Mouse (Mus musculus): ENCODE measurements around the gene Gm7356. TPM values are rescaled to one million over a fixed set of nuclear protein-coding genes. Genes with fewer than 3 reads are reported as not detected.
"Not testable (repeated sequence)": the region's sequence is repeated elsewhere in the genome, so short reads cannot be mapped to it uniquely, and the experiment has no call there.

Gm7356 gene
- polyA plus RNA-seq (2016; fragmentation: Nextera tagmentation; extraction: Ambion mirVana): not detected in 2 replicates

DNA sequence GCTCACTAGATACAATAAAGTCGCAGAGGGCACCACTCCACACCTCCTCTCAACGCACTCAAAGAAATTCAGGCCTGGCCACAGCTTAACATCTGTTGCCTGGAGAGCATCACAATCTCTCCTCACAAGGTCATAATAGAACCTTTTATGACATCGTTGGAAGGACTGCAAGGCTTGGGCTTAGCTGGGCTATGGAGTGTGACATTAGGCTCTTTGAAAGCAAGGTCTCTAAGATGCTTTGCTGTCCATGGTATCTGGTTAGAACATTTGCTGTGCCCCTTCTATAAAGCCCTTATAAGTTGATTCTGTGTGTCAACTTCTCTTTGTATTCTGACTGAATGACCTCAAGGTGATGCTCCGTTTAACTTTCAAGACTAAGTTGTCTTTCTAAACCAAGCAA, at the start of gene Gm7356:
TSS of gene Gm7356 (minus strand) at position 101 of the 400 bp plus-strand sequence.
- not testable (repeated sequence) for DNase-seq (ENCODE audit: low spot score); H3K4me1 ChIP-seq; H3K36me3 ChIP-seq; H3K9me3 ChIP-seq (replicated peaks); H3K4me3 ChIP-seq; H3K27me3 ChIP-seq (ENCODE audit: low read depth, poor library complexity, severe bottlenecking); H3K27ac ChIP-seq (replicated peaks)
- 85% methylated on average over 4 of the region's 4 CpGs for WGBS

- WGBS: 71% methylated on average over 1 of the region's 2 CpGs
- not testable (repeated sequence) for DNase-seq (ENCODE audit: low spot score); H3K27ac ChIP-seq (replicated peaks)
These were observed 38.4 kb upstream of the Gm7356 start for GRCm38 (mm10) chr17:14041880-14042279.

DNA sequence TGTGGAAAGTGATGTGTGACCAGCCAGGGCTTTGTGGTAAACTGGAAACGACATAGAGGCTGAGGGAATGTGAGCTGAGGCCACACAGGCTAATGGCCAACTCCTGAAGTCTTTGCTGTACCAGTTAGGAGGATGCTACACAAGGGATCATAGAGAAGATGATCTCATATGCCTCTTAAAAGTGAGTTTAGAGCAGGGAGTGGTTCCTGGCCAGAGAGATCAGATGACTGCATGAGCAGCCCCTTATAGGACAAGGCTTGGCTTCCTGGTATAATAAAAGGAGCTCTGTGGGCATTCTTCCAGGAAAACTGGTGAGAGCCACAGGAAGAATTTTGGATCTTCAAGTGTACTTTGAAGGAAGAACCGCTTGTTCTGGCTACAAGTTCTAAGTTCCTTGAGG, 33.5 kb upstream of the Gm7356 start:
- H3K4me3 ChIP-seq; DNase-seq (ENCODE audit: low spot score); H3K36me3 ChIP-seq; H3K27ac ChIP-seq (replicated peaks); H3K4me1 ChIP-seq; H3K9me3 ChIP-seq (replicated peaks); H3K27me3 ChIP-seq (ENCODE audit: low read depth, poor library complexity, severe bottlenecking): not testable (repeated sequence)
- 54% methylated on average over 1 of the region's 2 CpGs for WGBS

More at GRCm38 (mm10) chr17:14041880-14042279, 38.4 kb upstream of the Gm7356 start:
- not testable (repeated sequence) for H3K4me1 ChIP-seq; H3K4me3 ChIP-seq; H3K27me3 ChIP-seq (ENCODE audit: low read depth, poor library complexity, severe bottlenecking); H3K9me3 ChIP-seq (replicated peaks); H3K36me3 ChIP-seq

- H3K9me3 ChIP-seq (replicated peaks); H3K27ac ChIP-seq (replicated peaks); H3K27me3 ChIP-seq (ENCODE audit: low read depth, poor library complexity, severe bottlenecking); H3K4me3 ChIP-seq; DNase-seq (ENCODE audit: low spot score); H3K4me1 ChIP-seq; H3K36me3 ChIP-seq: not testable (repeated sequence)
- 92% methylated on average over 4 of the region's 4 CpGs for WGBS
These were observed 32.6 kb upstream of the Gm7356 start for GRCm38 (mm10) chr17:14036113-14036512.

DNA sequence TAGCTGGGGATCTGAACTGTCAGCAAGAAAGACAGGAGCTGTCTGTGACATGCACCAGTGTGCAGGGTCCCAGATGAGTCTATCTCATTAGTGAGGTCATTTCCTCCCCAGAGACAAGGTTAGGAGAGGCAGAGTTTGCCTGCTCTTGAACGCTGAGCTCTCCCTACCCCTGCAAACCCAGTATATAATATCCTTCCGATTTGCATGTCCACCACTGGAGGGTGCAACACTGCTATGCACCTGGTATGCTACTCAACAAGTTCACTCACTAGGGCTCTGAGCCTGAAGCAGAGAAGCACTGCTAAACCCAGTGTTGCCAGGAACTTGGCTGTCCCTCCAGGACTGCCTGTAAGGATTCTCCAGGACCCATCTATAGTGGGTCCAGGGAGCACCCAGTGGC, 10.1 kb downstream of the Gm7356 start:
- H3K27ac ChIP-seq (replicated peaks); H3K27me3 ChIP-seq (ENCODE audit: low read depth, poor library complexity, severe bottlenecking); H3K4me3 ChIP-seq; H3K9me3 ChIP-seq (replicated peaks); H3K36me3 ChIP-seq; DNase-seq (ENCODE audit: low spot score); H3K4me1 ChIP-seq: not testable (repeated sequence)
- WGBS: 72% methylated on average over 2 of the region's 2 CpGs

GRCm38 (mm10) chr17:13987690-13988089, 15.8 kb downstream of the Gm7356 start:
- Histone ChIP-seq H3K9me3 (replicated peaks) (no peaks in the 10 kb centered on the region), H3K4me3 (no peak overlapping the region), H3K36me3 (no peaks in the 10 kb centered on the region), H3K27ac (replicated peaks) (no peak overlapping the region), H3K27me3 (ENCODE audit: low read depth, poor library complexity, severe bottlenecking) (no peaks in the 10 kb centered on the region), H3K4me1 (no peaks in the 10 kb centered on the region)
- DNase-seq (ENCODE audit: low spot score): no peak
- 81% methylated on average over 1 of the region's 1 CpGs for WGBS

DNA sequence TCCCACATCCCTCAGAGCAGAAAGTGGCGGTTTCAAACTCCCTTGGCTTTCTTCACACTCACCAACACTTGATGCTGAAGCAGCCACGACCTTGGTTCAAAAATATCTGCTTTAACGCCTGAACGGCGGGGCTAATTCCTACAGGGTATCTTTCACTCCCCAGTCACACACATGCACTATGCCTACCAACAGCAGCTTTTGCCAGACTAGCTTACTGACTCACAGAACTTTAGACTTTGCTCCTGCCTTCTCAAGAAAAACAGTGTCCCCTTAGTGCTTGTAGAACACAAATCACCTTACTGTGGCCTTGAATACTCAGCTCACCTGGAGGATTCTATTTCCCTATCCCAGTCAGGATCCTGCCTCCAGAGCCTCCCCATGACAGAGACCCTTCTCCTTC, 32.7 kb downstream of the Gm7356 start:
- WGBS: 79% methylated on average over 5 of the region's 5 CpGs
- not testable (repeated sequence) for H3K27ac ChIP-seq (replicated peaks); H3K9me3 ChIP-seq (replicated peaks); H3K27me3 ChIP-seq (ENCODE audit: low read depth, poor library complexity, severe bottlenecking); DNase-seq (ENCODE audit: low spot score); H3K4me1 ChIP-seq; H3K36me3 ChIP-seq; H3K4me3 ChIP-seq

DNA sequence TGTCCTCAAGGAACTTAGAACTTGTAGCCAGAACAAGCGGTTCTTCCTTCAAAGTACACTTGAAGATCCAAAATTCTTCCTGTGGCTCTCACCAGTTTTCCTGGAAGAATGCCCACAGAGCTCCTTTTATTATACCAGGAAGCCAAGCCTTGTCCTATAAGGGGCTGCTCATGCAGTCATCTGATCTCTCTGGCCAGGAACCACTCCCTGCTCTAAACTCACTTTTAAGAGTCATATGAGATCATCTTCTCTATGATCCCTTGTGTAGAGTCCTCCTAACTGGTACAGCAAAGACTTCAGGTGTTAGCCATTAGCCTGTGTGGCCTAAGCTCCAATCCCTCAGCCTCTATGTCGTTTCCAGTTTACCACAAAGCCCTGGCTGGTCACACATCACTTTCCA, 33.6 kb downstream of the Gm7356 start:
- DNase-seq (ENCODE audit: low spot score); H3K27ac ChIP-seq (replicated peaks); H3K4me3 ChIP-seq; H3K27me3 ChIP-seq (ENCODE audit: low read depth, poor library complexity, severe bottlenecking); H3K4me1 ChIP-seq; H3K36me3 ChIP-seq; H3K9me3 ChIP-seq (replicated peaks): not testable (repeated sequence)
- 86% methylated on average over 1 of the region's 2 CpGs for WGBS

- not testable (repeated sequence) for H3K27me3 ChIP-seq (ENCODE audit: low read depth, poor library complexity, severe bottlenecking); DNase-seq (ENCODE audit: low spot score); H3K4me3 ChIP-seq; H3K9me3 ChIP-seq (replicated peaks); H3K4me1 ChIP-seq; H3K27ac ChIP-seq (replicated peaks); H3K36me3 ChIP-seq
- 47% methylated on average over 1 of the region's 2 CpGs for whole genome bisulfite sequencing
These were observed 38.5 kb downstream of the Gm7356 start for GRCm38 (mm10) chr17:13965048-13965447.

- H3K36me3 ChIP-seq; H3K27ac ChIP-seq (replicated peaks); H3K4me3 ChIP-seq; H3K4me1 ChIP-seq; H3K27me3 ChIP-seq (ENCODE audit: low read depth, poor library complexity, severe bottlenecking); H3K9me3 ChIP-seq (replicated peaks); DNase-seq (ENCODE audit: low spot score): not testable (repeated sequence)
- 97% methylated on average over 3 of the region's 3 CpGs for WGBS
These were observed 41.3 kb downstream of the Gm7356 start for GRCm38 (mm10) chr17:13962245-13962644.

- not testable (repeated sequence) for H3K27me3 ChIP-seq (ENCODE audit: low read depth, poor library complexity, severe bottlenecking); H3K9me3 ChIP-seq (replicated peaks); H3K4me1 ChIP-seq; H3K4me3 ChIP-seq; DNase-seq (ENCODE audit: low spot score); H3K27ac ChIP-seq (replicated peaks); H3K36me3 ChIP-seq
- 63% methylated on average over 1 of the region's 2 CpGs for WGBS
These were observed 45.4 kb downstream of the Gm7356 start for GRCm38 (mm10) chr17:13958129-13958528.

DNA sequence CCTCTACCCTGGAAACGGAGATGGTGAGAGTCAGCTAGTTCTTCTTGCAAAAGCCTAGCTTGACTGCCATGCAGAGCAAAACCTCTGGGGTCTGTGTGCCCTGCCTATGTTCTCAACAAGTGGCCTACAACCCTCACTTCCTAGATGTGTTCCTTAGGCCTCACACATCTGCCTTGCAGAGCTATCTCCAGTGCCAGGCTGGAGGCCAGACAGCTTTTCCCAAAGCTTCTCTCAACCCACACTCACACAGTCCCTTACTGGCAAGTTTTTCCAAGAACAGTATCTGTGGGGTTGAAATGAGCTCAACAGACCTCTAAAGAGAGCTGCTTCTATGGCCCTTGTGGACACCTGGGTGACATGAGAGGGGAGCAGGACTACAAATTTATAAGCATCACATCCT, 51.9 kb downstream of the Gm7356 start:
- not testable (repeated sequence) for H3K27ac ChIP-seq (replicated peaks); H3K4me3 ChIP-seq; H3K27me3 ChIP-seq (ENCODE audit: low read depth, poor library complexity, severe bottlenecking); H3K9me3 ChIP-seq (replicated peaks); DNase-seq (ENCODE audit: low spot score); H3K36me3 ChIP-seq; H3K4me1 ChIP-seq
- WGBS: 81% methylated on average over 1 of the region's 1 CpGs

Data from midbrain, embryonic 10.5 days (tissue).